Mouse (Mus musculus): ENCODE measurements around the gene Naa40.

Naa40 gene

DNA sequence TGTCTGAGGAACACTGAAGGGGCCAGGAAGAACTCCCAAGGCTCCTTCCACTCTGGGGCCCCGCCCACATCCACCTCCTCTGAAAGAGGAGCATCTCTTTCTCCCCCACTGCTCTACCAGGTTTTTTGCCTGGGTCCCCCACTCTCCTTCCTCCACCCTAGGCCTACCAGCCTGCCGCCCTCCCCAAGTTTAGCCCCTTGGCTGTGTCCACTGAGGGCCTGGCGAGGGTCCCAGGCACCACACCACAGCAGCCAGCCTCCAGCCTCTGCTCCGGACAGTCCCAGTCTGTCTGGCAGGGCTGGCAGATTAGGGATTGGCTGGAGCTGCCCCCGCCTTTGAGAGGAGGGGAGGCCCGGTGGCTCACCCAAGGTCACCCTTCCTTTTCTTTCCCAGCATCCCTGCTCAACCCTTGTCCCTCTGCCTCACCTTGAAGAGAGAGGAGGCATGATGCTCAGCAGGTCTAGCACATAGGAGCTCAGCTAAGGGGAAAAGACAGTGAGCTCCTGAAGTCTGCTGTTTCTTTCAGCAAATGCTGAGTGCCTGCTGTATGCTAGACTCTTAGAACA lies 23.9 kb upstream of the Naa40 start:
- DNase-seq: peak; percentile 63

DNA sequence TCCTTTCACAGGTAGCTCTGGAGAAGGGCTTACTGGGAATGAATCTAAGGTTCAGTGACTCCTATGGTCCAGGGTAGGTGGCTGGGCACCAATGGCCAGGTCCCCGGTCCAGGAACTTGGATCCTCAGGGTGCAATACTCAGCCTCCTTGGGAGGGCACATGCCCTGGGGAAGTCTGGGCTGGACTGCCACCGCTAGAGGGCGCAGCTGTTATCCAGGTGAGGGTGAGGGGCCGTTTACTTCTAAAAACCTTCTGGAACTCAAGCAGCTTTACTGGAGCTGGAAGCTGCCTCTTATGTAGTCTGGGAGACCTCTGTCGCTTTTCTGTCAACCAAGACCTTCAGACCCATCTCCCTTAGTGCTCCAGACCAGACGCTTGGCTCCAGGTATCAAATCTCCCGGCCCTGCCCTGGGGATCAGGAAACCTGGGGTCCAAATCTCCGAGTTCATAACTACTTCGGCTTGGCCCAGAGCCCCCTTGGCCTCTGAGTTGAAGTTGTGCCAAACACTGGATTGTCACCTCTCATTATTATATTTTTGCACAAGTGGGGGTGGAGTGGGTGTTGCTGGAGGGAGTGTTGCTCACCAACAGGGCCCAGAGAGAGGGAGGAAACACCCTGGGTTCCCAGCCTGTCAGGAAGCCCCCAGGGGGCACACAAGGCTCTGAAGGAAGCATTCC lies 23.2 kb upstream of the Naa40 start:
- DNase-seq: peak; percentile 86

DNA sequence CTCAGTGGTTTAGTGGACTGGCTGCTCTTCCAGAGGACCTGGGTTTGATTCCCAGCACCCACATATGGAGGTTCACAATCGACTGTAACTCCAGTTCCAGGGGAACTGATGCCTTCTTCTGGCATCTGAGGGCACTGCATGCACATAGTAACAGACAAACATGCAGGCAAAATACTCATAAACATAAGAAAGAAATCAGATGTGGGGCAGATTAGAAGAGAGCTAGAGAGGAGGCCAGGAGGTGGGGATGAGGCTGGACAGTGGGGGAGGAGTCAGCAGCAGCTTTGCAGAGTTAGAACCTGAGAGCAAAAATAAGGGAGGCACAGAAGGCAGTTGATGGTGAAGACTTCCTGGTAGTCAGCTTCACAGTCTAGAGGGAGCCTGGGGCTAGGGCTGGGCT lies 21.6 kb upstream of the Naa40 start:
- DNase-seq: no peak

DNA sequence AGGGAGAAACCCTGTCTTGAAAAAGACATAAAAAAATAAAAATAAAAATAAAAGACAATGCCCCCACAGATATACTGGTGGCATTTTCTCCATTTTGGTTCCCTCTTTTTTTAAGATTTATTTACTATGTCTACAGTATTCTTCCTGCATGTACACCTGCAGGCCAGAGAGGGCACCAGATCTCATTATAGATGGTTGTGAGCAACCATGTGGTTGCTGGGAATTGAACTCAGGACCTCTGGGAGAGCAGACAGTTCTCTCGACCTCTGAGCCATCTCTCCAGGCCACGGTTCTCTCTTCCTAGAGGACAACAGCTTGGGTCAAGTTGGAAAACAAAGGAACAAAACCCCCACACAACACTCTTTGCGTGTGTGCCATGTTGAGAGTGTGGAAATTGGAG lies 21.0 kb upstream of the Naa40 start:
- DNase-seq: no peak

DNA sequence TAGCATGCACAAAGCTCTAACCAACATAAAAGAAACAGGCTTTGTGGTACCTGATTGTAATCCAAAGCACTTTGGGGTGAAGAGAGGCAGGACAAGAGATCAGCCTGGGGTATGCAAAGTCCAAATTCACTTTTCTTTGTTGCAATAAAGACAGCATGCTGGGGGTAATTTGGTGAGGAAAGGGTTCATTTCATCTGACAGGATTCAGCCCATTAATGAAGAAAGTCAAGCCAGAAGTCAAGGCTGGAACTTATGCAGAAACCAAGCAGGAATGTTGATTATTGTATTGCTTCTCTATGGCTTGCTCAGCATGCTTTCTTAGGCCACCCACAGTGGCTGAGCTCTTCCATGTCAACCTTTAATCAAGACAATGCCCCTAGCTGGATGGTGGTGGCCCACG lies 20.5 kb upstream of the Naa40 start:
- no peak for DNase-seq

DNA sequence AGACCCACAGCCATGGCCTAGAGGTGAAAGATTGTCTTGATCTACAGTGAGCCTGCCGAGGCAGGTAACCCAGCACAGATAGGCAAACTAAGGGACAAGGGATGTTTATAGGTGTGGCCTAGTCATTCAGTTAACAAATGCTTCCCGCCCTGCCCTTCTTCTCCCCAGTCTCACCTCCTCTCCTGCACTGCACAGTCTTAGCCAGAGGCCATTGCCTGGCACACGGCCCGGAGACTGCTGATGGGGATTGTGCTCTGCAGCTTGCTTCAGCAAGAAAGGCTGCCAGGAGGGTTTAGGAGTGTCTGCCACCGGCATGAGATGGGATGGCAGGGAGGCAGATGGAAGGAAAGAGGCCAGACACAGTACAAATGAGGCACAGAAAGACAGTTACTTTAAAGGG lies 16.9 kb upstream of the Naa40 start:
- no peak for DNase-seq

DNA sequence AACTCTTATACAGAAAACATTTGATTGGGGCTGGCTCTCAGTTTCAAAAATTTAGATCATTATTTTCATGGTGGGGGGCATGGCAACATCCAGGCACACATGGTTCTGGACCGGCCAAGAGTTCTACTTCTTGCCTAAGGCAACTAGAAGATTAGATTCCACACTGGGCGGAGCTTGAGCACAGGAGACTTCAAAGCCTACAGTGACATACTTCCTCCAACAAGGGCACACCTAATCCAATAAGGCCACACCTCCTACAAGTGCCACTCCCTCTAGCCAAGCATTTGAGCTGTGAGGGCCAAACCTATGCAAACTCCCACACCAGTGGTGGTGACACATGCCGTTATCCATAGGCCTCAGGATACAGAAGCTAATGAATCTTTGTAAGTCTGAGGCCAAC lies 5.0 kb upstream of the Naa40 start:
- DNase-seq: no peak

DNA sequence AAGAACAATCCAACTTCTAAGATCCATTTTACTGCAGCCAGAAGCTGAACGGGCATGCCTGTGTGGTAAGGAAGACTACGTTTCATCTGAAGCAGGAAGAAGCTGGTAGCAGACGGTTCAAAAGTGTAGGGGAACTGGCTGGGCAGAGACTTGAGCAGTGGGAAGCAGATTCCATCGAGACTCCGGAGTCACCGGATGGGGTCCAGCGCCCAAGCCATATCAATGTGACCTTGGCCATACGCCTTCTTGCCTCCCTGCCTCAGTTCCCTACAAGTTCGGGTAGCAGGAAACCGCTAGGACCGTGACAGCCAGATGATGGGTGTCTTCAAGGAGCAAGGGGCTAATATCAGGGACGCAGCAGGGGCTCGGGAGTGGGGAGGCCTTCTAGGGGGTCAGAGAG lies 692 bp downstream of the Naa40 start:
- no peak for DNase-seq

DNA sequence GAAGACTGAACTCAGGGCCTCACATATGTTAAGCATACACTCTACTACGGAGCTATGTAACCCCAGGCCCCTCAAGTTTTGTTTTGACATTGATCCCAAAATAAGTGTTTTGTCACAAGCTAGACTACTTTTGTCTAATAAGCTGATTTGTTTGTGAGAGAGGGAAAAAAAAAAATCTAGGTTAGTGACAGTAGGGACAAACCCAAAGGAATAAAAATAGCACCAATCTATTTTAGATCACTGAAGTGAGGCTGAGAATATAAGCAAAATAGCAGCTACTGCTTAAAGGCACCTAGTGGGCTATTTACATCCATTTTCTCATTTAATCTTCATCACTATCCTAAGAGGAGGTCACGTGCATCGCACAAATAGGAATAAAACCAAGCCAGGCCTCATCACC lies 1.4 kb downstream of the Naa40 start:
- no peak for DNase-seq

DNA sequence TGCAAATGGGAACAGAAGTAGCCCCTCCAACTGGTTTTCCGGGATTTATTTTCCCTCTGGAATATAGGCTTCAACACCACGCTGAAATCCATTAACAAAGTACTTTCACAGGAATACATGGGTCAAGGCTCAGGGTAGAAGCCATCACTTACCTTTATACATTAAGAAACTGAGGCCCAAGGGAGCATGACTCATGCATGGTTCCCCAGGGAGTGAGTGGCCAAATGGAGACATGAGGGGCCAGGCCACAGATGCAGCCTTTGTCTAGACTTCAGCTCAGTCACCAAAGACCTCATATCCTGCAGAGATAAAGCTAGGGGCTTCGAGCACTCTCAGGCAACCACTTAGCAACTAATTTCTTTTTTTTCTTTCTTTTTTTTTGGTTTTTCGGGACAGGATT lies 4.2 kb downstream of the Naa40 start:
- no peak for DNase-seq

DNA sequence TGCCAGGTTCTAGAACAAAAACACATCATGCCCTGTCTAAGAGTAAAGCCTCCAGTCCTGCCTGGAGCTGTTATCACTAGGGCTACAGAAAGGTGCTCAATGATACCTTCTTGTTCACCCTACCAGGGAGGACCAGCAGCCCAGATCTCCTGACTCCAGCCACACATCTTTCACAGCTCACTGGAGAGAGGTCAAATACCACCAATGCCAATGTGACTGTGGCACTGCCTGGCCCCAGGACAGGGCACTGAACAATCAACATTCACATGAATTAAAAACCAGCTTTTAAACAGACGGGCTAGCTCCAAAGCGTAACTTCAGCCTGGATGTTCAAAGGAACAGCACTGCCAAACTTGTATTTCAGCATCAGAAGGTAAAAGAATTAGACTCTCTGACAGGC lies 5.0 kb downstream of the Naa40 start:
- DNase-seq: no peak

DNA sequence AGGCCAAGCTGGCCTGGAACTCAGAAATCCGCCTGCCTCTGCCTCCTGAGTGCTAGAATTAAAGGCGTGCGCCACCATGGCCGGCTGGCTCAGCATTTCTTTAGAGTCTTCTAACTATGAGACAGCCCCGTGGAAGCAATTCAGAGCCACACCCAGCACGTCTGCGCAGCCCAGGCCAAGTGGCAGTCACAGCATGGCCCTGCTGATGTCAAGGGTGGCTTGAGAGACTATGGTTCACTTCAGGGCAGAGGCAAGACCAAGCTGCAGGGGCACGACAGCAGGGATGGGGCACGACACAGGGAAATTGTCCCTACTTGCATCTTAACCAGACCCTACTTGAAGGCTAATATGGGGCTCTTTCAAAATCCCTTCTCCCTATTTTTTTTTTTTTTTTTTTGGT lies 5.5 kb downstream of the Naa40 start:
- DNase-seq: no peak

DNA sequence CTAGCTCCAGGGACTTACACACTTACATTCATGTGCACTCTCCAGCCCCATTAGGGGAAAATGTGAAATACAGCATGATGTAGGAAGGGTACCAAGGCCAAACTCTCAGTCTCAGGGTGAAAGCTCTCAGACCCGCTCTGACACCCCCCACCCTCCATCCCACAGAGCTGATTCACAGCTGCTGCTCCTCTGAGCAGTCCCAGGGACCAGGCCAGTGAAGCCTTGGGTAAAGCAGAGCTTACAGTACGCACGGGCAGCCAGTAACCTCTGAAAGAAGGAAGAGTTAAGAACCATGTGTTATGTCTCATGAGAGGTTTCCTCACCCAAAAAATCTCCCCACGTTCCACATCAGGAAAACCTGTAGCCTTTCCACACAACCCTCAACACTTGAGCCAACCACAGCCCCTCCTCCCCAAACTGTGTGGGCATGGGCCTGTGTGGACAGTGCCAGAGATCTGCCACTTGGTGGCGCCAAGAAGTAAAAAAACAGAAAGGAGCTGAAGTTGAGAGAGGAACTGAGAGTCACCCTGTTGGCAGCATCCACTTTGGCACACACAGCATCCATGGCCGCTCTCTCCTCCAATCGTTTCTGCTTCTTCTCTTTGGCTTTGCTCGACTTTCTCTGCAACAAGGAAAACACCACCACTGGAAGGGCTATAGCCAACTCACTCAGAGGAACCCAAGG lies 6.3 kb downstream of the Naa40 start:
- DNase-seq: peak; percentile 93

DNA sequence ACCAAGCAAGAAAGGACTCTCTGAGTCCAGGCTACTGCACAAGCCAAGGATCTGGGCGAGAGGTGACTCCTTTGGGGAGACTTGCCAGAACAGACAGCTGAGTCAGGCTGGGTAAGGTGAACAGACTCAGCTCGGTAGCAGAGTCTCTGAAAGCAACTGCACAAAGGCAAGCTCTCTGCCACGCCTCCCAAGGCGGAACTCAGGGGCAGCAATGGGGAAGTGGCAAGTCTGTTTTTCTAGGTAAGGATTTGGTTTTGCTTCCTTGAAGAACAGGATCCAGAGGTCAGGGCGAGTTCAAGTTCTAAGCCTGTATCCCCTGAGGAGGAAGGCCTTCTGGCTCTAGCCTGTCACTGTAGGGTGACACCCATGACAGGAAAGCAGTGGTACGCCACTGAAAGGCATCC lies 14.5 kb downstream of the Naa40 start:
- DNase-seq: no peak

DNA sequence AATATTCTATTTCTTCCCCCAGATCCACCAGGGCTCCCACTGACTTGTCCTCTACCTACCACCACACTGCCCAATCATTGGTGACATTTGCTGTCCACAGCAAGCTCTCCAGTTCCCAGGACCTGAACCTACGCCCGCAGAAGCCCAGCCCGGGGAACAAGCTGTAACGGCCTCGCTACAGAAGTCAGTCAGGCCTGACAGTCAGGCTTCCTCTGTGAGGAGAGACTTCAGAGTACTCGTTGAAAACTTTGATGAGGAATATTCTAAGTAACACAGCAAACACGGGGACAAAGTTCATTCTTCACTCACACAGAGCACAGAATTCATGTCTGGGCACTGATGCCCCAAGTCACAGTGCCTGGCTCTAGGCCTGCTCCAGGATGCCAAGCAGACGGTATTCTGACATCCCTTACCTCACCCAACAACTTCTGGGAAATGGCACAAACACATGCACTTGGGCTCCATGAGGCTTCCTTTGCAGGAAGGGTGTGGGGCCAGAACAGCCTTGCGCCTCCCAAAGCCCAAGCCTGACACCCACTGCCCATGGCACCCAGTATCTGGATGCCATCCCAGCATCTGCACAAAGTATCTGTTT lies 15.8 kb downstream of the Naa40 start:
- no peak for DNase-seq

DNA sequence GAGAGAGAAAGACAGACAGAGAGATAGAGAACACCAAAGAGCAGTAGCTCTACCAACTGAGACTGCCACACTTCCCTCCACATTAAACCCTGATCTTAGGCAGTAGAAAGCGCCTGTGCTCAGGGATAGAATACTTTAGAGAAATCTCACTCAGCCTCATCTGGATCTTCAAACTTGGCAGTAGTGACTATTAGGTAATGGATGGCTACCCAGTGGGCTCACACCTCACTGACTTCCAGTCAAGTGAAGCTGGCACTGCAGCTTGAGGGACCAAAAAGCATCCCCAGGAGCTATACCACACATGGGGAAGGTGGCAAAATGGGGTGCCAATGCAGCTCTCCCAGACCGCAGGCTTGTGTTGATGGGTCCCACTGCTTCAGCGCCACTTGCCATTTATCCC lies 16.7 kb downstream of the Naa40 start:
- DNase-seq: no peak

DNA sequence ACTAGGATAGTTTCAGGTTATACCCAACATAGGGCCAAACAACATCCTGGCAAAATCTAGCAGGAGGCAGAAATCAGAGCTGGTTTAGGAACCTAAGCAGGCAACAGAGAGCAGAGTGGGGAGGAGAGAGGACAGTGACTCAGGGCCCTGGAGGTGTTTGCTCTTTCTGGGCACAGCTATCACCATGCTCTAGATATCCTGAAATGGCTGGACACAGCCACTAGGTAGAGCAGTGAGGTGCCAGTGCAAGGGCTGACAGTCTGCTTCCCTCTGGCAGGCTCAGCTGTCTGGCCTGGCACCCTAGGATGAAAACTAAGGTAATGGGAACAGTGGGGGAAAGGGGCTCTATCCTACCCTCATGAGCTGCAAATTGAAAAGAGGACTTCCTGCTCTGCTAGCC lies 17.5 kb downstream of the Naa40 start:
- DNase-seq: no peak

DNA sequence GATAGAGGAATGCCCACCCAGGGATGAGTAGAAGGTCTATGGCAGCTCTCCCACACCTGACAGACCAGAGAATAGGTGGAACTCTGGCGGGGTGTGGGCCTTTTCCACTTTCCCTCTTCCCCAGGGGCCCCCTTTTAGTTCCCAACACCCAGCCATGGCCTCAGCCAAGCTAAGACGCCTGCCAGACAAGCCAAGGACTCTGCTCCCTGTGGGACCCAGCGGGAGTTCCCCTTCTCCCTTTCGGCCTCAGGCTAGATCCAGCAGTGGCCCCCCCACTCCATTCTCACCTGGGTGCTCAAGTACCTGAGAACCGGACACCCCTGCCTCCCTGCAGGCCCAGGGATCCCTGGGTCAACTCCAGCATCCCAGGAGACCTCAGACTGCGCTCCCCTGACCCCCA lies 18.8 kb downstream of the Naa40 start:
- no peak for DNase-seq

DNA sequence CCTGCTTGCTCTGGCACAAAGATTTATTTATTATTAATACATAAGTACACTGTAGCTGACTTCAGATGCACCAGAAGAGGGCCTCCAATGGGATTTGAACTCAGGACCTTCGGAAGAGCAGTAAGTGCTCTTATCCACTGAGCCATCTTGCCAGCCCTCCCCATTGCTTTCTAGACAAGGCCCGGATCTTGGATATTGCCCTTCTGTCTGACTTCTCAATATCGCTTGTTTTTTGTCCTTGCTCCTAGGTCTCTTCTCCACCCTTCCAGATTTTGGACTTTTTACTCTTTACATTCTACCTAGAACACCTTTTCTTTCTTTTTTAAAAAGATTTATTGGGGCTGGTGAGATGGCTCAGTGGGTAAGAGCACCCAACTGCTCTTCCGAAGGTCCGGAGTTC lies 22.2 kb downstream of the Naa40 start:
- DNase-seq: no peak

DNA sequence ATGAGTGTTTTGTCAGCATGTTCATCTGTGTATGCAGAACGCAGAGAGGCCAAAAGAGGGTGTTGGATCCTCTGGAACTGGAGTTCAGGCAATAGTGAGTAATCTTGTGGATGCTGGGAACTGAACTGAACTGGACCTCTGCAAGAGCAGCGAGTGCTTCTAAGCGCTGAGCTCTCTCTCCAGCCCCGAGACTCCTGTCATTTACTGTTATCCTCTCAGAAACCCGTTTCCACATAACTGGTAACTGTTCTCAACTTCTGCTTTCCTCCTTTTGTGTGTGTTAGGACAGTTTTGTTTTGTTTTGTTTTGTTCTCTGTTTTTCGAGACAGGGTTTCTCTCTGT lies 23.1 kb downstream of the Naa40 start:
- DNase-seq: no peak

DNA sequence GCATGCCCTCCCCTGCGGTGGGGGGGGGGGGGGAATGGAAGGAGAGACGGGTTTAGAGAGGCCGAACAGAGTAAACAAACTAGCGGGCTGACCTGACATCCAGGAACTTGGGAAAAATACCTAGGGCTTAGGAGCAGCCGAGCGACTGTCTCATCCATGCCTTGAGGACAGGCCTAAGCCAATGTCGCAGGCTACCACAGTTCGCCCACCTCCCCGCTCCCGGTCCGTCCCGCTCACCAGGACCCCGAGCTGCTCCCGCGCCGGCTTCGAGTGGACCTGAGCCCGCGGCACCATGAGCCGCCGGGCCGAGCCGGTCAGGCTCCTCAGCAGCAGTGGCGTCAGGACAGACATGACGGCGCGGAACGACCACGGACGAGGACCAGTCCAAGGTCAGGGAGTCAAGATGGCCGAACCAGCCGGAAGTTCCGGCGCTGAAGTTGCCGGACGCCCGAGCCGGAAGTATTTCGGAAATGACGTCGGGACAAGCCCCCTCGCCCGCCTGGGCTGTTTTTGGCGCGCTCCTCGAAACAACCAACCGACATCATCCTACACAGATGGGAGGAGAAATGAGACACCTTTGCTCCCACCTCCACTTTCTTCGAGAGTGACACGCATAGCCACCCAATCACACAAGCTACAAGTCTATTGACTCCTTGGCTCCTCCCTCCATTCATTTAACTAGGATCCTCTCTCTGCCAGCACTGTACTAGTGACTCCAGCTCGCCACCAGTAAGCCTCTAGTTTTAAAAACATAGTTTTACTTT lies 23.6 kb downstream of the Naa40 start, which contains the start of gene Cox8a:
Cox8a (minus strand) TSS at position 455 of the 764 bp plus-strand sequence.
- peak; percentile 97 for DNase-seq

DNA sequence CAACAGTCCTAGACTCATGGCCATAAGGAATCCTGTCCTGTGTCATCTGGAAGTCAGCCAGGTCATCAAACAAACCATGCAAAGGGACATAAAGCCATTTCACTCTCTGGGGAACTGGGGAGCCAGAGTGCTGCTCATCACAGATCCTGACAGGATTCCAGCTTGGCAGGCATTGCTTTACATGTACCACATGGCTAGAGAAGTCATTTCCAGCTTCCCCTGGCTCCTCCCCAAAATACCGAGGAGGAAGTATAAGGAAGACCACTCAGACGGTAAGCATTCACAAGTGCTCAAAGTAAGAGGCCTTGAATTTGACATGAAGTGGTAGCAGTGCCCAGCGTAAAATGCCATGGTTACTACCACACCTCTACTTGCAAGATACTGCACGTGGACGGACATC lies 26.5 kb downstream of the Naa40 start:
- peak; percentile 75 for DNase-seq

DNA sequence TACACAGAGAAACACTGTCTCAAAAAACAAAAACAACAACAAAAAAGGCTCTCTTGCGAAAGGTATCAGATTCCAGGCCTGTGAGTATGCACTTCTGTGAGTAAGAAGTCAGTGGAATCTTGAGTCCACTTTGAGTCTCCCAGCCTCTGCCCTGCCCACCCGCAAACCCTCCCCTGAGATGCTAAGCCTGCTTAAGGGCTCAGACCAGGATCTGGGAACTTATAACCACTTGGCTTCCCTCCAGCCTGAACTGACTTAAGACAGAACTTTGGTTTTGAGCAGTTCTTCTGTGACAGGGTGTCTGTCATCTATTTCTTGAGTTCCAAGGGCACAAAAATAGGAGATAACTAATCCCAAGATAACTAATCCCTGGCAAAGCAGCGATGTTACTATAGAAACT lies 28.0 kb downstream of the Naa40 start:
- no peak for DNase-seq

DNA sequence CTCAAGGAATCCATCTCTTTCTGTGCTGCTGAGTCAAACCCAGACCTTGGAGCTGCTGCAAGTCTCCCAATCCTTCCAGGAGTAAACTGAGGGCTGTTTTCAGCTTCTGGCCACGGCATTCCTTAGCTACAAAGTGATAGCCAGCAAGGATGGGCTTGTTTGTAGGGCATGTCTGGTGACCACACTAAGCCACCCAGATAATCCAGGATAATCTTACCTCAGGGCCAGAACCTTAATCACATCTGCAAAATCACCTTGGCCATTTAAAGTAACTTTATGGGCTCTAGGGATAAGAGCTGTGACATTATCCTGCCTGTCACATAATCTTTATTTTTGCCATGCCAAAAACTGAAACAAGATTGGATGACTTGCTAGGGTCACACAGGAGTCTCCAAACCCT lies 28.8 kb downstream of the Naa40 start:
- DNase-seq: no peak

Data from lung, postnatal 10 days (tissue).